Mouse (Mus musculus): ENCODE measurements at regions not wholly inside any gene's neighbourhood (a gene's known extent, or its start where the extent isn't known, plus 50 kb on each side); places are given as distances from the start of the nearest gene placed in this dataset.

DNA sequence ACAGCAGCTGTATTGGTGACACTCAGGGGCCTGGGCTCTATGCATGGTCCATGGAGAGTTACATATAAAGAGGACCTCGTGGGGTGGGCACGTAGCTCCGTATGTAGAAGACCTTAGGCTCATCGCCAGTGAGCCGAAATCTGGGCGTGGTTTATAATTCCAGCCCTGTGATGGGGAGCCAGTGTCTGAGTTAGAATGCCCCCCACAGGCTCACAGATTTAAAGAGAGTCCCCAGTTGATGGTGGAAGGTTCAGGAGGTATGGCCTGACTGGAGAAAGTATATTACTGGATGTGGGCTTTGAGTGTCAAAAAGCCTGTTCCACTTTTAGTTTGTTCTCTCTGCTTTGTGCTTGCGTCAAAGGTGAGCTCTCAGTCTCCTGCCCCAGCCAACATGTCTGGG lies 54.8 kb downstream of the 1700122O11Rik start:
- no peaks in the 10 kb centered on the region for H3K9me3 ChIP-seq (replicated peaks)
- no peaks in the 10 kb centered on the region for H3K36me3 ChIP-seq
- H3K27ac ChIP-seq: peak overlapping the region; percentile 50; the same call in 1 of the 2 replicates
- DNase-seq (ENCODE audit: low spot score): no peak
- WGBS: 90% methylated on average over 7 of the region's 7 CpGs
- H3K4me1 ChIP-seq: peaks cover 49% of the 10 kb centered on the region
- H3K27me3 ChIP-seq (ENCODE audit: low read depth, poor library complexity, severe bottlenecking): peaks cover 37% of the 10 kb centered on the region
- H3K4me3 ChIP-seq: no peak overlapping the region

DNA sequence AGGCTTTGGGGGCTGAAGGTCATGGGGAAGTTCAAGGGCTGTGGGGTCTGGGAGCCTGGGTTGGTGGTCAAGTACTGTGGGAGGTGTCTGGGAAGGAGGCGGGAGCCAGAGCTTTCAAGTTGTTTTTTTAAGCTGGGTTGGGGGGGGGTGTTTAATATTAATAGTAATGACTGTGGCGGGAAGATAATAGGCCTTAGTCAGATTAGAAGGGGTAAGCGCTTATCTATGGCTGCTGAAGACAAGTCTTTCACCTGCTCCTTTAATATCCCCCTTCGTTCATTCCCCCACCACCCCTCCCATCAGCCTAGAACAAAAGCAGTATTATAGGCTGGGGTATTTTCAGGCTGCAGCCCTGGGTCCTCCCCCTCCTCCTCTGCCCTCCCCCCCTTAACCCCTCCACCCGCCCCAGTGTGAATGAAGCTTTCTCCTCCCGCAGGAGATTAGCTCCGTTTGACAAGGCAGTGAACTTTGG lies 56.5 kb downstream of the 1700122O11Rik start:
- H3K36me3 ChIP-seq: no peaks in the 10 kb centered on the region
- peak overlapping the region; percentile 56 for H3K27ac ChIP-seq
- H3K27me3 ChIP-seq (ENCODE audit: low read depth, poor library complexity, severe bottlenecking): peaks cover 33% of the 10 kb centered on the region
- WGBS: 38% methylated on average over 7 of the region's 7 CpGs
- H3K9me3 ChIP-seq (replicated peaks): no peaks in the 10 kb centered on the region
- H3K4me3 ChIP-seq: no peak overlapping the region
- no peak for DNase-seq (ENCODE audit: low spot score)
- peaks cover 41% of the 10 kb centered on the region for H3K4me1 ChIP-seq

DNA sequence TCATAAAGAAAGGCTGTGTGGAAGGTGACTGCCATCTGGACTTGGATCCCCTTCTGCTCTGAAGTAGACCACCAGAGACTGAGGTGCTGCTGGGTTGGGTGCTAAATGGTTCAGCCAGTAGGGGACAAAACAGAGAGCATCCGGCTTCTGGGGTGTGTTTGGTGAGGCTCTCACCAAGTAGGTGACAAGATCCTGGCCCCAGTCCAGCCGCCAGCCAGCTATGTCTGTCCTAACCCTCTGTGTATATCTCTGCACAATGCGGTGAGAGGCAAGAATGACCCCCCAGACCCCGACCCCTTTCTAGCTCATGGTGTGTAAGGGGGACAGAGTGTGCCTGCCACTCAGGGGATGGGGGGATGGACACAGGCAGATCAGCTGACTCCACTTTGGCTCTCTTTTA lies 54.8 kb upstream of the Foxp4 start:
- DNase-seq (ENCODE audit: low spot score): no peak
- WGBS: 64% methylated on average over 4 of the region's 4 CpGs
- no peaks in the 10 kb centered on the region for H3K36me3 ChIP-seq
- H3K4me3 ChIP-seq: no peak overlapping the region
- no peaks in the 10 kb centered on the region for H3K9me3 ChIP-seq (replicated peaks)
- H3K27me3 ChIP-seq (ENCODE audit: low read depth, poor library complexity, severe bottlenecking): peaks cover 50% of the 10 kb centered on the region
- H3K4me1 ChIP-seq: peaks cover 60% of the 10 kb centered on the region
- H3K27ac ChIP-seq: peak overlapping the region; percentile 74

DNA sequence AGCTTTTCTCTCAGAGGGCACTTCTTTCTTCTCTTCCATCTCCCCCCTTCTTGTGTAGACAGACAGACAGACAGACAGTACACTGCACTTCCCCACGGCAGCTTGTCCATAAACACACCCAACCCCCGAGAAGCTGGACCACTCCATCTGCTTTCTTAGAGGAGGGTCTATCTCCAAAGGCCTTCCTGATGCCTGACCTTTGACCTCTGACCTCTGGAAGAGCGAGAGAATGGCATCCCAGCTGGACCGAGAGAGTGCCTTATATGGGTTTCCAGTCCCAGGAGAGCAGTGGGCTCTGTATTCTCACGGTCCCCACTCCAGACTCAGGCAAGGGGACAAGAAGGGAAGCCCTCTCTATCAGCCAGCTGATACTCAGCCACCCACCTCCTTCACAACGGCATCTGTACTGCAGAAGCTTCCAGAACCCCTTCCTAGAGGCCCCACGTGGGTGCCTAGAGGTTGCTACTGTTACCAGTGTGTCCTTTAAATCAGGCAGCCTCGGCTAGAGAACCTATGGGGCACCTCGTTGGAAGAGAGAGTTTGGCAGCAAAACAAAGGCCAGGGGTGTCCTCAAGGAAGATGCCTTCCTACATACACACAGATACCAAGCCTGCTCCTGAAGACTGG lies 54.1 kb upstream of the Foxp4 start:
- Histone ChIP-seq H3K4me1 (peaks cover 68% of the 10 kb centered on the region), H3K9me3 (replicated peaks) (no peaks in the 10 kb centered on the region), H3K27me3 (ENCODE audit: low read depth, poor library complexity, severe bottlenecking) (peaks cover 54% of the 10 kb centered on the region), H3K36me3 (no peaks in the 10 kb centered on the region), H3K27ac (peak overlapping the region; percentile 74), H3K4me3 (no peak overlapping the region)
- WGBS: 22% methylated on average over 9 of the region's 9 CpGs
- no peak for DNase-seq (ENCODE audit: low spot score)

DNA sequence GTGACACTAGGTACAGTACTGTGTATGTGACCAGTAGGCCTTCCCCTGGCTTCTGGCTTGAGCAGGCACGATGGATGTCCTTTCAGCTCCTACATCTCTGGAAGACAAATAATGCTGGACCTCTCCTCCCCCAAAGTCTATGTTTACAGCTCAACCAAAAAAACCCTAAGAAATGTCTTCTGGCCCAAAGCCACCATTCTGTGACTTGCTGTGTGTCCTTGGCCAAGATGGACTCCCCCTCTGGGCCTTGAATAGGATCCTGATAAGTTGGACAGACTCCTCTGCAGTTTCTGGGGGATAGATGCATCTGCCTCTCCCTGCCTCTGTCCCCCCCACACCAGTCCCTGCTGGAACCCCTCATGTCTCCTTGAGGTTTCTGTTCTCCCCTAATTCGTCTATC lies 53.6 kb upstream of the Foxp4 start:
- Histone ChIP-seq H3K4me1 (peaks cover 71% of the 10 kb centered on the region), H3K27ac (peak overlapping the region; percentile 74; the same call in 1 of the 2 replicates), H3K4me3 (no peak overlapping the region), H3K36me3 (no peaks in the 10 kb centered on the region), H3K27me3 (ENCODE audit: low read depth, poor library complexity, severe bottlenecking) (peaks cover 58% of the 10 kb centered on the region), H3K9me3 (replicated peaks) (no peaks in the 10 kb centered on the region)
- 78% methylated on average over 2 of the region's 2 CpGs for WGBS
- DNase-seq (ENCODE audit: low spot score): no peak

DNA sequence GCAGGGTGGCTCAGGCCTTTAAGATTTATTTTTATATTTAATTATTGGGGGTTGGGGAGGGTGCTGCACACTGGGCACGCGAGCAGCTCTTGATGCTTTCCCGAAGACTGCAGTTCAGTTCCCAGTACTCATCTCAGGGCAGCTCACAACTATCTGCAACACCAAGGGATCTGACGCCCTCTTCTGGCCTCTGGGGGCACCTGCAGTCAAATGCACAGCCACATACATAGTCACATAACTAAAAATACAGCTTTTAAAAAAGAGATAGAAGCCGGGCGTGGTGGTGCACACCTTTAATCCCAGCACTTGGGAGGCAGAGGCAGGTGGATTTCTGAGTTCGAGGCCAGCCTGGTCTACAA lies 52.5 kb upstream of the Foxp4 start:
- 81% methylated on average over 7 of the region's 7 CpGs for WGBS
- Histone ChIP-seq H3K4me3 (peak overlapping the region; percentile 45; the same call in 1 of the 2 replicates), H3K4me1 (peaks cover 72% of the 10 kb centered on the region), H3K9me3 (replicated peaks) (no peaks in the 10 kb centered on the region), H3K27ac (peak overlapping the region; percentile 91), H3K27me3 (ENCODE audit: low read depth, poor library complexity, severe bottlenecking) (peaks cover 68% of the 10 kb centered on the region), H3K36me3 (no peaks in the 10 kb centered on the region)
- DNase-seq (ENCODE audit: low spot score): no peak

DNA sequence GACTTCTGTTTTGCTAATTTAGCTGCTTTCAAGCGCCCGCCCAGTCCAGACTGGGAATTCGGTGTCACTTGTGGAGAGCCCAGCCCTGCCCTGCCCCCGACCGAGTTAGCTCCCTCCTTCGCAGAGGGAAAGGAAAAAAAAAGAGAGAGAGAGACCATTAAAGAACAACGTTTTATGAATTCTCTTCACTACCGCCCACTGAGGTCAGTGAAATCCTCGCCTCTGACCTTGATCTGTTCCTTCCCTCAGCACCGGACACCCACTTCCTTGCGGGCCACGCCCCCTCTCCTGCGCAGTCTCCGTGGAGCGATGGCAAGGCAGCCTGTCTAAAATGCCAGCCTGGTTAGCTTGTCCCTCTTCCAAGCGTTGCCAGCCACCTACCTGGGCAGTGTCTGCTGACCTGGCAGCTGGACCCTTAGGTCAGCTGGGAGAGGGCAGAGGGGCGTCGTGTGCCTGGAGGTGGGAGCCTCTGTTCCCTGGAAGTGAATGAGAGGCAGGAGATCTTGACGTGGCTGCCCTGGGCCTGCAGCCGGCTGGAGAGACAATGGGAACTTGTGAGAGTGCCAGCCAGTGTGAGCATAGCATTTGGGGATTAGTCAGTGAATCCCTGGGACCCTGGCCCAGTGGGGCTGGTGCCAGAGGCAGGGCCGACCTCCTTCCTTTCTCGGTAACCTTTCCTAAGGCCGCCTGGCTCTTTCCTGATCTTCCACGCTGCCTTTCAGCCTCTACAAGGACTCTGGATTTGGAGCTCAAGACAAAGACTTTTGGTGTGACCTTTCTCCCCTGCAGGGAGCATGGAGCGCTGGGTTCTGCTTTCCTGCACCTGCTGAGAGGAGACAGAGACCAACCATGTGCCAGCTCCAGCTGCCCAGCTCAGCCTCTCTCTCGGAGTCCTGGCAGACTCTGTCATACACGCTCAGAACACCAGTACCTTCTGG lies 51.9 kb upstream of the Foxp4 start:
- peaks cover 71% of the 10 kb centered on the region for H3K27me3 ChIP-seq (ENCODE audit: low read depth, poor library complexity, severe bottlenecking)
- peak; percentile 71 for DNase-seq (ENCODE audit: low spot score)
- H3K4me3 ChIP-seq: peak overlapping the region; percentile 45
- WGBS: 10% methylated on average over 27 of the region's 27 CpGs
- peaks cover 65% of the 10 kb centered on the region for H3K4me1 ChIP-seq
- H3K36me3 ChIP-seq: no peaks in the 10 kb centered on the region
- no peaks in the 10 kb centered on the region for H3K9me3 ChIP-seq (replicated peaks)
- H3K27ac ChIP-seq: peak overlapping the region; percentile 91

DNA sequence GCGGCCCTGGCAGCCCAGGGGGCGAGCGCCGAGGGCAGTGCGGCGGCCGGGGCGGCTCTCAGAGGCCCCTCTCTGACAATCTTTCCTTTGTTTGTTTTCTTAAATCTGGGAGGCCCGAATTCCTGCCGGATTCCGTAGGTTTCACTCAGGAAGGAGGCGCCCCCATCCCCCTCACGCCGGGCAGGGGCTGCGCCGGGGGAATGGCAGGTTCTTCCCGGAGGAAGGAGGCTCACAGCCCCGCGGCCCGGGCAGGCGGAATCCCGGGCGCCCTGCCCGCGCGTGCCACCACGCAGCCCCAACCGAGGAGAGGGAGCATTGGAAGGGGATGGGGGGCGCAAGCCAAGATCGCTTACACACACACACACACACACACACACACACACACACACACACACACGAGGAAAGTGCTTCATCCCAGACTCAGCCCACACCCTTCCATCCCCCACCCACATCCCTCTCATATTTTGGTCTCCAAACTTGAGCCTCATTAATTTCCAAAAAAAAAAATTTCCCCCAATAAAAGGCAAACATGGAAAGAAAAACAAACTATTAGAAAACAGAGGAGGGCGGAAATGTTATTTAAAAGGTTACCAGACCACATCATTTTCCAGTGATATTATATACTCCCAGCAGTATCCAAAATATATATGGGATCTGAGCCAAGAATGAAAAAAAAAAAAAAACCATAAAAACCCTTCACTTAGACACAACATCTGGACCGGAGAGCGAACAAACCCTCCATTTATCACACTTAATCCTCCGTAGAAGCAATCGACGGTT lies 51.0 kb upstream of the Foxp4 start:
- DNase-seq (ENCODE audit: low spot score): peak; percentile 74
- Histone ChIP-seq H3K27me3 (ENCODE audit: low read depth, poor library complexity, severe bottlenecking) (peaks cover 74% of the 10 kb centered on the region), H3K4me1 (peaks cover 58% of the 10 kb centered on the region), H3K9me3 (replicated peaks) (no peaks in the 10 kb centered on the region), H3K36me3 (no peaks in the 10 kb centered on the region), H3K4me3 (peak overlapping the region; percentile 45), H3K27ac (peak overlapping the region; percentile 91)
- WGBS: under 1% methylated on average over 37 of the region's 37 CpGs

DNA sequence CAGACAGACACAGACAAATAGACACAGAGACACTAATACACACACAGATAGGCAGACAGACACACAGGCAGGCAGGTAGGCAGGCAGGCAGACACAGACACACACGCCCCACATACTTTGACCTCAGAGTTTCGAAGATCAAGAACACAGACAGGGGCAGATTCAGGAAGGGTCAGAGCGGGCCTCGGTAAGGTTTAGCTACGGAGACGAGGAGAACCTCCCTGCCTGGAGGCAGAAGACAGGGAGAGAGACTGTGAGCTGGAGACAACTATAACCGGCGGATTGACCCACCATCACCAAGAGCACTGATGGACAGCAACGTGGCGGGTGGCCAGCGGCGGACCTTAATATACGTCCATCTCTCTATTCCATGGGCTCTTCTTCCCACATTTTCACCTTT lies 50.1 kb upstream of the Foxp4 start:
- Histone ChIP-seq H3K4me3 (peak overlapping the region; percentile 45), H3K27ac (peak overlapping the region; percentile 91), H3K36me3 (no peaks in the 10 kb centered on the region), H3K4me1 (peaks cover 58% of the 10 kb centered on the region), H3K27me3 (ENCODE audit: low read depth, poor library complexity, severe bottlenecking) (peaks cover 68% of the 10 kb centered on the region), H3K9me3 (replicated peaks) (no peaks in the 10 kb centered on the region)
- WGBS: 5% methylated on average over 13 of the region's 13 CpGs
- DNase-seq (ENCODE audit: low spot score): no peak
